Mouse (Mus musculus) frontal cortex, postnatal 36 days (tissue): ENCODE results near the gene Bbs5.
A peak's percentile ranks its signal among the peaks of the same experiment; 100 is the strongest.
"Not testable (repeated sequence)": the region's sequence is repeated elsewhere in the genome, so short reads cannot be mapped to it uniquely, and the experiment has no call there.

ENCODE experiments used
- DNase-seq, 2 experiments: peaks; one replicate each; pipeline ENCODE4 v3.0.0; 2022; ENCODE audit warnings: low spot score in 2 of 2

Bbs5 gene

GRCm38 (mm10) chr2:69669853-69670252, 22.9 kb downstream of the Bbs5 start, which contains the start of gene Klhl41:
Gene Klhl41 (plus strand): TSS chr2:69670120.
- DNase-seq, result no peak

GRCm38 (mm10) chr2:69673723-69674122, 26.8 kb downstream of the Bbs5 start:
- no peak for DNase-seq

- DNase-seq, result no peak
These were observed 28.3 kb downstream of the Bbs5 start for GRCm38 (mm10) chr2:69675266-69675665.

GRCm38 (mm10) chr2:69676713-69677112, 29.7 kb downstream of the Bbs5 start:
- DNase-seq, result no peak

GRCm38 (mm10) chr2:69677215-69677614, 30.2 kb downstream of the Bbs5 start:
- DNase-seq, result not testable (repeated sequence)

- no peak for DNase-seq
These were observed 33.0 kb downstream of the Bbs5 start for GRCm38 (mm10) chr2:69679990-69680389.

GRCm38 (mm10) chr2:69681931-69682330, 35.0 kb downstream of the Bbs5 start:
- no peak for DNase-seq

GRCm38 (mm10) chr2:69683036-69683805, 36.2 kb downstream of the Bbs5 start:
- DNase-seq, result peak in 1 of 2 experiments; percentile 45

- DNase-seq, result no peak
These were observed 37.5 kb downstream of the Bbs5 start for GRCm38 (mm10) chr2:69684488-69684887.

- DNase-seq, result no peak
These were observed 43.2 kb downstream of the Bbs5 start for GRCm38 (mm10) chr2:69690214-69690613.

GRCm38 (mm10) chr2:69690843-69691242, 43.9 kb downstream of the Bbs5 start:
- no peak for DNase-seq

- no peak for DNase-seq
These were observed 46.5 kb downstream of the Bbs5 start for GRCm38 (mm10) chr2:69693501-69693900.

GRCm38 (mm10) chr2:69700446-69700845, 53.5 kb downstream of the Bbs5 start:
- DNase-seq, result no peak

- peak in 1 of 2 experiments; percentile 29 for DNase-seq
These were observed 65.2 kb downstream of the Bbs5 start for GRCm38 (mm10) chr2:69712171-69712570.

GRCm38 (mm10) chr2:69712981-69713625, 66.1 kb downstream of the Bbs5 start, which contains the start of gene Fastkd1:
Gene Fastkd1 (minus strand): TSS chr2:69713516.
- DNase-seq, result peak; percentile 90 to 94

GRCm38 (mm10) chr2:69713626-69714014, 66.6 kb downstream of the Bbs5 start:
- DNase-seq, result no peak

GRCm38 (mm10) chr2:69714126-69714525, 67.2 kb downstream of the Bbs5 start:
- no peak for DNase-seq

GRCm38 (mm10) chr2:69716483-69716882, 69.5 kb downstream of the Bbs5 start:
- DNase-seq, result no peak
